Mouse (Mus musculus): ENCODE results near the gene Krtap12-1.
"Not testable (repeated sequence)": the region's sequence is repeated elsewhere in the genome, so short reads cannot be mapped to it uniquely, and the experiment has no call there.

Gene Krtap12-1

DNA sequence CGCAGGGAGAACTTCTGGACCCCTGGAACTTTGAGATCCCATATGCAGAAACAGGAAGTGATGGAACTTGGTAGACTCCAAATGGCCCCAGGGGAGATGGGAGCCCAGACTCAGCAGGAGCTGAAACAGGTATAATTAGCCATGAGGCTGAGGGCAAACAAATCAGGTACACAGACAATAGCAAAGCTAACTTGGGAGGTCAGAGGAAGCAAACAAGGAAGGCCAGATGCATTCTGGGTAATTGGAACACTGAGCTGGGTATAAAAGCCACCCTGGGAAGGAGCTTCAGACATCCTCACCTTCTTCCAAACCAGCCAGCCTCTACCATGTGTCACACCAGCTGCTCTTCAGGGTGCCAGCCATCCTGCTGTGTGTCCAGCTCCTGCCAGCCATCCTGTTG is at the start of gene Krtap12-1:
Gene Krtap12-1 (plus strand): TSS at position 301 of the 400 bp plus-strand sequence.
- DNase-seq (ENCODE audit: low spot score) = not testable (repeated sequence)

DNA sequence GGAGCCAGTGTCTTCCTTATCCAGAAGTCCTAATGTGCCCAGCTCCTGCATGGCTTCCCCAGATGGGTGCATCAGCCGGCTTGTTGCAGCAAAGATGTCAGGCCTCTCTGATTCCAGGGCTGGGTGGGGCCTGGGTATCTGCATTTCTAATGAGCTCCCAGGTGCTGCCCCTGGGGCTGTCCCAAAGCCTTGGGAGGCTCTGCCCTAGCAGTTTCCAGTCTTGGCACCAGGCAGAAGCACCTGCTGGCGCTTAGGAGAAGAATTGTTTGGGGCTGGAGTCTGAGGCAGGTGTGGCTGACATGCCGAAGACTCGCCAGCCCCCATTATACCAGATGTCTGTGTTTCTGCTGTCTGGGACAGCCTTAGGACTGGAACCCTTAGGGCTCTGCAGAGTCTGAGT is 49.7 kb upstream of the Krtap12-1 start:
- no peak for DNase-seq (ENCODE audit: low spot score)

DNA sequence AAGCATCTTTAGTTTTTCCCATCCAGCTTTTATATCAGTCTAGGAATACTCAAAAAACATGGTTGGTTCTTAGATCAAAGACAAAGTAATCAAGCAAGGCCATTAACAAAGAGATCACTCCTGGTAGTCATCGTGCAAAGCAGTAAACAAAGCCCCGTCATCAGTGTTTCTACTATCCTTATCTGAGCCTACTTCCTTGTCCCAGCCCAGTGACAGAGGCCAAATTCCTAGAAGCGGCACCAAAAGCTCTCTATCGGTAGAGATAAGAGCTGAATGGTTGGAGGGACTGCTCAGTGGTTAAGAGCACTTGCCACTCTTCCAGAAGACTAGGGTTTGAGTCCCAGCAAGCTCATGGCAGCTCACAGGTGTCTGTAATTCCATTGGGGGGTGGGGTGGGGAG is 48.9 kb upstream of the Krtap12-1 start:
- no peak for DNase-seq (ENCODE audit: low spot score)

DNA sequence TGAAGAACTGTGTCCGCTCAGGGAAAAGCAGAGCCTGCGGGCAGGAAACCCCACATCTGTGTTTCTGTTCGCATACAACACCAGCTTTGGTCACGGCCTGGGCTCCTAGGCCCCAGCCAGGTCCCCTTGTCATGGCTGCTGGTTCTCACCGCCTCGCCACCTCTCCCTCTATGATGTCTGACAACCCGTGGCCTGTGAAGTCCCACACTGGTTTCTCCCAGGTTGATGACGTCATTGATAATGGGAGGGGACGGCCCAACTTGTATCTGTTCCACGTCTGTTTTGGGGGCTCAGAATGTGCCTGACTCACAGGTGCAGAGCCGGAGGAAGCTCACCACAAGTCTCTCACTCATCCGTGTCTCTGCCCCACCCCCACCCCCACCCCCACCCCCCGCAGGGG is 46.6 kb upstream of the Krtap12-1 start:
- no peak for DNase-seq (ENCODE audit: low spot score)

DNA sequence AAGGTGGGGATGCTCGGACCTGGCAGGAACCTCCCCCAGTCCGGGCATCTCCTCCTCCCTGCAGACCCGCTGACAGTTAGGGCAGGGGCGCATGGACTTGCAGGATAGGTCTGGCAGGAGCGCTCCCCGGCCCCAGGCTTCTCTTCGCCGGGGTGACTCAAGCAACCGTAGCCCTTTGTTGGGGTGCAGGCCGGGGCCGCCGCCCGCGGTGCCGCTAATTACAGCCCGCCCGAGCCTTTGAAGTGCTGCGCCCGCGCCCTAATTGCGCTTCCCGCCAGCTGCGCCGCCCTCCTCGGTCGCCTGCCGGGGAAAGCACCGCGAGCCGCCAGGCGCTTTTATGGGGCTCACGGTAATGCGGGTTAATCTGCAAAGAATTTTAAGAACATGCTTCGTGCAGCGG is 42.8 kb upstream of the Krtap12-1 start:
- DNase-seq (ENCODE audit: low spot score) = peak; percentile 57

DNA sequence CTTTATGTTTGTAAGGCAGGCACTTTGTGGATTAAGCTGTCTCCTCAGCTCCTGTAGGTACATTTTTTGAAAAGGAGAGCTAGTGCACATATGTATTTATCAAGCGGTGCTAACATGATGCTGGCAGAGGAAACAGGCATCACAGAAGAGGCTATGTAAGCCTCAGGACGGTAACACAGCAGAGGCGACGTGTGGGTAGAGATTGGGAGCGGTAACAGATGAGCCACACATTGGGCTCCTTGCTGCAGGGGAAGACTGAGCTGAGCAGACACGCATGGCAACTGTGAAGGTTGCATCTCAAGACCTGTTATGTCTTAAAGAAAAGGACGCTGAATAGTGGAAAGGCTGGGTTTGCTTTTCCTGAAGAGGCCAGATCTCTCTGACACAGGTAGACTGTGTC is 37.4 kb upstream of the Krtap12-1 start:
- no peak for DNase-seq (ENCODE audit: low spot score)

DNA sequence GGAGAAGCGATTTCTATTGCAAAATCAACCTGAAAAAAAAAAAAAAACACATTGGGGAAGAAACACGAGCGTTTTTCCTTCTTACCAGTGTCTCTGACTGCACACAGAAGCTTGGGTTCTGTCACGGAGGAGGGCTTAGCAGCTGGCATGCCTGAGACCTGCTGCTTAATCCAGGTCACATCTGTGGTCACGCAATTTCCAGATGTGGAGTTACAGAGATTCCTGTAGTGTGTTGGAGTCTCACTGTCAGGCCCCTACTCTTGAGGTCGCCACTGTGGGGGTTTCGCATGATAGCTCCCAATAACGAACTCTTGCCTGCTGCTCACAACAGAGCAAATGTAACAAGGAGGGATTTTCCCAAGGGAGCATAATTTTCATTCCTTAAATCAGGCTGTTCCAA is 36.2 kb upstream of the Krtap12-1 start:
- DNase-seq (ENCODE audit: low spot score) = no peak

DNA sequence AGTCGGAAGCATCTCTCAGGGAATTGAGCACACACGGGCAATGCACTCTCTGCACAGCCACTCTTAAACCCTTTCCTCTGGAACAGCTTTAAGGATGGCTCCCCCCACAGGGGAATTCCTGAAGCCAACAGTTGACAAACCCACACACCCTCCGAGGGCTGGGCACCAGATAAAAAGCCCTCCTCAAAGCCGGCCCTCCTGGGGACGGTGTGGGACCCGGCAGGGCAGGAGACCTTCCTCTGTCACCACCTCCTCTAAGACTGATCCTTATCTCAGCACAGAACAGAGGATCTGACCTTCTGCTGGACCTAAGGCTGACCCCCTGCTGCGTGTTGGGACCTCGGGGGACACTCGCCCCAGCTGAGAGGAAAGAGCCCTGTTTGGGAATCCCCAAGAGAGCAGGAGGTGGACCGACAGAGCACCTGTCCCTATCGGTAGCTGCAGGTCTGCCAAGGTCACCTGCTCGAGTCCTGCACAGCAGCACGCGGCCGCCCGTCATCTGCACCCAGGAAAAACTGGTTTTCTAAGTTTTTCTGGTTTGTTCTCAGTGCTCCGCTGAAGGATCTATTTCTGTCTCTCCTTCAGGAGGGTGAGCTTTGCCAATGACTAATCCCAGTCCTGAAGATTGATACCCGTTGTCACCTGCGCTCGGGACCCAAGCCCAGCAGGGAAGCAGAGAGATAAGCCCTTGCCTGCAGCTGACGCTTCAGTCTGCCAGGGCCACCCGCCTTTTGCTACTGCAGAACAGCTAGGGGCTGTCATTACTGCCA is 34.3 kb upstream of the Krtap12-1 start, which contains the start of gene Tspear:
Gene Tspear (plus strand): TSS at position 675 of the 770 bp plus-strand sequence.
- DNase-seq (ENCODE audit: low spot score) = no peak

DNA sequence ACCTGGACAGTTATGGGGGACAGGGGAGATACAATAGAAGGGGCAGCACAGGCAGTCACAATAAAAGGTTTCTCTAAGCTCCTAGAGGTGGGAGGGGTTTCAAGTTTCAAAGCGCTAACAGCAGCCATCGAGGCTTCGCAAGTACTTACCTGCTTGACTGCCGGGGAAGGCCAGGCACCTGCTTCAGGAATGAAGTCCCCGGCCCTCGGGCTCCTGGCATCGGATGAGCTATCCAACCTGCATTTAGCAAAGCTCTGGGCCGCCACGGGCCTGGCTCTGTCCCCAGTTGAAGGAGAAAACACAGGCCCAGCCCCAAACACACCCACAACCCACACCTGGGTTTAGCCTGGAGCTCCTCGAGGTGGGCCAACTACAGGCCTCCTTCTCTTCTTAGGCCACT is 33.4 kb upstream of the Krtap12-1 start:
- no peak for DNase-seq (ENCODE audit: low spot score)

DNA sequence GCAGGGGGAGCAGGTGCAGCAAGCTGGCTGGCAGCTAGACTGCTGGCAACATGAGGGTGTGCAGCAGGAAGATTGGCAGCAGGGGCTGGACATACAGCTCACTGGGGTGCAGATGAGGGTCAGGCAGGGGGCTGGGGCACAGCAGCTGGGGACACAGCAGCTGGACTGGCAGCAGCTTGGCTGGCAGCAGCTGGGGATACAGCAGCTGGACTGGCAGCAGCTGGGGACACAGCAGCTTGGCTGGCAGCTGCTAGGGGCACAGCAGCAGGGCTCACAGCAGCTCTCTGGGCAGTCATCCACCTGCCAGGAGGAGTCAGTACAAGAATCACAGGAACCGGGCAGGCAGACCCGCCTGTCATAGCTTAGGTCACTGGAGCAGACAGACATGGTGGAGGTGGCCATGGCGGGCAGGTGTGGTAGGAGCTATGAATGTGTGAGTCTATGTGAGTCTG is 30.0 kb upstream of the Krtap12-1 start, which contains the start of gene Gm19402:
Gene Gm19402 (minus strand): TSS at position 402 of the 452 bp plus-strand sequence.
- not testable (repeated sequence) for DNase-seq (ENCODE audit: low spot score)

DNA sequence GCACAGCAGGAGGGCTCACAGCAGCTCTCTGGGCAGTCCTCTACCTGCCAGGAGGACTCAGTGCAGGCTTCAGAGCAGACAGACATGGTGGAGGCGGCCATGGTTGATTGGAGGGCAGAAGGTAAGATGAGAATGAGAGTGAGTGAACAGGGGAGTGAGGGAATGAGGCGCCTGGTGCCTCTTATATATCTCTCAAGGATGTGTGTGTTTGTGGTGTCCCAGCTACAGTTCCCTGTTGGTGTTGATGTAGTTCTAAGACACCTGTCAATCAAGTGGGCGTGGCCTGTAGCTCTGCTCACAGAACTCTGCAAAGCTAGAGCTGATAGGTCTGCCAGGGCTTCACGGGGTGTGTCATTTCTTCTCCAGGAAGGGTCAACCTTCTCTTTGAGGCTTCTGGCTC is 23.3 kb upstream of the Krtap12-1 start, which contains the start of gene Gm9508:
Gene Gm9508 (minus strand): TSS at position 101 of the 400 bp plus-strand sequence.
- DNase-seq (ENCODE audit: low spot score) = no peak

DNA sequence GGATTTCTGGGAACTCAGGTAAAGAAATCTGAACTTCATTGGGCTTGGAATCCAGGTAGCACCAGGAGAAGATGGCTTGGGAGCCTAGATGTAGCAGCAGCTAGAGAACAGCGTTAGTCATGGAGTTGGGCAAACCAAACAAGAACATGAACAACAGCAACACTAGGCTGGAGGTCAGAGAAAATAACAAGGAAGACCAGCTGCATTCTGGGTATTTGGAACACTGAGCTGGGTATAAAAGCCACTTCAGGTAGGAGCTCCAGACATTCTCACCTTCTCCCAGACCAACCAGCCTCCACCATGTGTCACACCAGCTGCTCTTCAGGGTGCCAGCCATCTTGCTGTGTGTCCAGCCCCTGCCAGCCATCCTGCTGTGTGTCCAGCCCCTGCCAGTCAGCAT is 14.1 kb upstream of the Krtap12-1 start, which contains the start of gene Gm10272:
Gene Gm10272 (plus strand): TSS at position 301 of the 400 bp plus-strand sequence.
- DNase-seq (ENCODE audit: low spot score) = no peak

DNA sequence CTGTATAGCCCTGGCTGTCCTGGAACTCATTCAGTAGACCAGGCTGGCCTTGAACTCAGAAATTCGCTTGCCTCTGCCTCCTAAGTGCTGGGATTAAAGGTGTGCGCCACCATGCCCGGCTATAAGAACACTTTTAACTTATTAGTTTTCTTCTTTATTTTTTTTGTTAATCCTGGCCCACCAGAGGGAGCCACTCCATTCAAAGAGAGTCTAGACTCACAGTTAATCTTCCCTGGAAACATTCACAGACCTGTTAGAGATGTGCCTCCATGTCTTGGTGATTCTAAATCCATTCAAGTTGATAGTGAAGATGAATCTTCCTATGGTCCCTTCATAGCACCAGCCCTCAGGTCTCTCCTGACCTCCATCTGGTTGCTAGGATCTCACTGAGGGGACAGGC is 10.6 kb upstream of the Krtap12-1 start:
- DNase-seq (ENCODE audit: low spot score) = no peak

DNA sequence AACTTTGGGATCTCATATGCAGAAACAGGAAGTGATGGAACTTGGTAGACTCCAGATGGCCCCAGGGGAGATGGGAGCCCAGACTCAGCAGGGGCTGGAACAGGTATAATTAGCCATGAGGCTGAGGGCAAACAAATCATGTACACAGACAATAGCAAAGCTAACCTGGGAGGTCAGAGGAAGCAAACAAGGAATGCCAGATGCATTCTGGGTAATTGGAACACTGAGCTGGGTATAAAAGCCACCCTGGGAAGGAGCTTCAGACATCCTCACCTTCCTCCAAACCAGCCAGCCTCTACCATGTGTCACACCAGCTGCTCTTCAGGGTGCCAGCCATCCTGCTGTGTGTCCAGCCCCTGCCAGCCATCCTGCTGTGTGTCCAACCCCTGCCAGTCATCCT is 9.2 kb upstream of the Krtap12-1 start, which contains the start of gene Gm10024:
Gene Gm10024 (plus strand): TSS at position 301 of the 400 bp plus-strand sequence.
- not testable (repeated sequence) for DNase-seq (ENCODE audit: low spot score)

DNA sequence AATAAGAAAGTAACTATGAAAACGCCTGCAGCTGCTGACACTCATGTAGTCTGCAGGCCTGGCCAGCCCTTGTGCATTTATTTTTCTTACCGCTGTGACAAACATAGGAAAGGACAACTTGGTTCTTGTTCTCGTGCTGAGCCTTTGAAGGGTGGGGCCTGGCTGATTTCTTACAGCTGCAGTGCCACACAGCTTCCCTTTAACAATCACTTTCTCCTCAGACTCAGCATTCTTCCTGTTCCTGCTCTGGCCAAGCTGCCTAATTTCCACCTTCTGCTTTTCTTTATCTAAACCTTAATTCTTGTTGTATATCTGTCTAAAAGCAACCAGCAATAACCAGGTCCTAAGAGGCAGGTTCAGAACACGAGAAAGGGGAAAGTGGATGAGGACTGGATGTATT is 6.7 kb upstream of the Krtap12-1 start:
- DNase-seq (ENCODE audit: low spot score) = no peak

DNA sequence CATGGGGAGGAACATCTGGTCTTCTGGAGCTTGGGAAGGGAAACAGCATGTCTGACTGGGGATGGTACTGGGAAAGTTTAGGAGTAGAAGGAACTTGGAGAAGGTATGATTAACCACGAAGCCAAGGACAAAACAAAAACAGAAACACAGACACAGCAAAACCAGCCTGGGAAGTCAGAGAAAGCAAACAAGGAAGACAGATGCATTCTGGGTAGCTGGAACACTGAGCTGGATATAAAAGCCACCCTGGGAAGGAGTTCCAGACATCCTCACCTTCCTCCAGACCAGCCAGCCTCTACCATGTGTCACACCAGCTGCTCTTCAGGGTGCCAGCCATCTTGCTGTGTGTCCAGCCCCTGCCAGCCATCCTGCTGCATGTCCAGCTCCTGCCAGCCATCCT is 4.9 kb upstream of the Krtap12-1 start, which contains the start of gene Gm10142:
Gene Gm10142 (plus strand): TSS at position 301 of the 400 bp plus-strand sequence.
- no peak for DNase-seq (ENCODE audit: low spot score)

DNA sequence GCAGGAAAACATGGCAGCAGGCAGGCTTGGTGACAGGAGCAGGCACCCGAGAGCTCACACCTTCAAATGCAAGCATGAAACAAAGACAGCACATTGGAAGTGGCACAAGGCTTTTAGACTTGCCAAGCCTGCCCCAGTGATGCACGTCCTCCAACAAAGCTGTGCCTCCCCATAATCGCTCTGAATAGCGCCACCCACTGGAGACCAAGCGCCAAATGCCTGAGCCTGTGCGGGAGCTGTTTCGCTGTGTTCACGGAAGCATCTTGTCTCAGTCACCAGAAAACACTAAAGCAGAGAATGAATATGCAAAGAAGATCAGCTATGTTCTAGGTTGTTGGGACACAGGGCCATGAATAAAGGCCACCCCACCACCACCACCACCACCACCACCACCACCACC is 4.5 kb downstream of the Krtap12-1 start:
- no peak for DNase-seq (ENCODE audit: low spot score)

DNA sequence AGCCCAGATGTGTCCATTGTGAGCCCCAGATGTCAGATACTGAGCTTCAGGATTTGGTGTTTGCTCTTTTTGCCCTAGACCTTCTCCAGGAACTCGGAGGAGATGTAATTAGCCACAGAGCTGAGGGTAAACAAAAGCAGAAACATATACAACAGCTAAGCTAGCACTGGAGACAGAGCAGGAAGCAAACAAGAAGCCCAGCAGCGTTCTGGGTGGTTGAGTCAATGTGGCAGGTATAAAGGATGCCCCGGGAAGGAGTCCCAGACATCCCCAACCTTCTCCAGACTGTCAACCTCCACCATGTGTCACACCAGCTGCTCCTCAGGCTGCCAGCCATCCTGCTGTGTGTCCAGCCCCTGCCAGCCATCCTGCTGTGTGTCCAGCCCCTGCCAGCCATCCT is 5.8 kb downstream of the Krtap12-1 start, which contains the start of gene Gm10100:
Gene Gm10100 (plus strand): TSS at position 301 of the 400 bp plus-strand sequence.
- DNase-seq (ENCODE audit: low spot score) = no peak

DNA sequence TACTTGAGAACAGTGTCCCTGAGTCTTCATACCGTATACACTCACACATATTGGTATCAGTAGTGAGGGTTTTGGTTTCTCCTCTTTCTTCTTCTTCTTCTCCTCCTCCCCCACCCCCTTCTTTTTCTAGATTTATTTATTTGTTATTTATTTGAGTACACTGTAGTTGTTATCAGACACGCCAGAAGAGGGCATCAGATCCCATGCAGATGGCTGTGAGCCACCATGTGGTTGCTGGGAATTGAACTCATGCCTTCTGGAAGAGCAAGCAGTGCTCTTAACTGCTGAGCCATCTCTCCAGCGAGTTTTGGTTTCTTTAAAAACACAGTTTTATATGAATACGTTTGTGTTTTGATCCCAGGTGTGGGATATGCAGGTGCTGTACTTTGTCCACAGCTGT is 7.9 kb downstream of the Krtap12-1 start:
- DNase-seq (ENCODE audit: low spot score) = peak; percentile 13

DNA sequence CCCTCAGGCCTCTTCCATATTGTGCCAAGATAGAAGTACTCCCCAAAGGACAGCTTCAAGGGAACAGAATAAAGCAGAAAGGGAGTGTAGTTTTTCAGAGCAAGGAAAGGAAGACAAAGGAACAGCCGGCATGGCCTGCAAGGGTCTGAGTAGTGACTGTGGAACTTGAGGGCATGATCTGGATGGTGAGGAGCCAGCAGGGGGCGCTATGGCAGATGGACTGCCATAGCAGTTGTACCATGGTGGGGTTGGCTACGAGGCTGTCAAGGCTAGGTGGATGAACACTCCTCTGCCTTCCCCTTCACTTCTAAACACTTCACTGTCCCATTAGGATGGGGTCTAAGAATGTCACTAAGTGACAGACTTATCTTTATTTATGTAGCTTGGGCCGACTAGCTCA is 8.8 kb downstream of the Krtap12-1 start:
- peak; percentile 43 for DNase-seq (ENCODE audit: low spot score)

DNA sequence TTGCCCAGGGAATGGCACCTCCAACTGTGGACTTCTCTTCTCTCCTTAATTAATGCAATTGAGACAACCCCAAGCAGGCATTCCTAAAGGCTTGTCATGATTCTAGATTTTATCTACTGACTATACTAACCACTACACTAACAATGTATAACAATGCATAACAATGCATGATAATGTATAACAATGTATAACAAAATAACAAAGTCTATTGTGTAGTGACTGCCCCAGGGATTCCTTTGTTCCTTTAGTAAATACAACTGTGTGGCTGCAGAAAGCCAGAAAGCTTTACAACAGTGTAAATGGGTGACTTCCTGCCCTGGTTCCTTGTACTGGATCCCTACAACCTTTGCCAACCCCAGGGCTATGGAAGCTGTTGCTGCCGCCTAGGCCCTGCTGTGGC is 15.5 kb downstream of the Krtap12-1 start:
- no peak for DNase-seq (ENCODE audit: low spot score)

DNA sequence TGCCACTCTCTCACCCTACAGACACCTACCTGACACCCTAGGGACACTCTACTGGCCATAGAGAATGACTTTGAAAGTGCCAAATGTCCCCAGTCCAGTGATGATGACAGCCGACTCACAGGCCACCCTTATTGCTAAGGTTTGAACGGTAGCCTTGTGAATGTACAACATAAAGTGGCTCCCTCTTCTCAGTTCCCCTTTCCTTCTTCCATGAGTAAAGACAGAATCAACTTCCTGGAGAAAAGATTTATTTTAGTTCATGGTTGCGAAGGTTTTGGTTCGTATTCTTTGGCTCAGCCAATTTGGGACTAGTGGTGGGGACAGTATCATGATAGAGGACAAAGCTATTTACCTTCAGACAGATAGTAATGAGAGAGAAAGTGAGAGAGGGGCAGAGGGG is 18.5 kb downstream of the Krtap12-1 start:
- no peak for DNase-seq (ENCODE audit: low spot score)

DNA sequence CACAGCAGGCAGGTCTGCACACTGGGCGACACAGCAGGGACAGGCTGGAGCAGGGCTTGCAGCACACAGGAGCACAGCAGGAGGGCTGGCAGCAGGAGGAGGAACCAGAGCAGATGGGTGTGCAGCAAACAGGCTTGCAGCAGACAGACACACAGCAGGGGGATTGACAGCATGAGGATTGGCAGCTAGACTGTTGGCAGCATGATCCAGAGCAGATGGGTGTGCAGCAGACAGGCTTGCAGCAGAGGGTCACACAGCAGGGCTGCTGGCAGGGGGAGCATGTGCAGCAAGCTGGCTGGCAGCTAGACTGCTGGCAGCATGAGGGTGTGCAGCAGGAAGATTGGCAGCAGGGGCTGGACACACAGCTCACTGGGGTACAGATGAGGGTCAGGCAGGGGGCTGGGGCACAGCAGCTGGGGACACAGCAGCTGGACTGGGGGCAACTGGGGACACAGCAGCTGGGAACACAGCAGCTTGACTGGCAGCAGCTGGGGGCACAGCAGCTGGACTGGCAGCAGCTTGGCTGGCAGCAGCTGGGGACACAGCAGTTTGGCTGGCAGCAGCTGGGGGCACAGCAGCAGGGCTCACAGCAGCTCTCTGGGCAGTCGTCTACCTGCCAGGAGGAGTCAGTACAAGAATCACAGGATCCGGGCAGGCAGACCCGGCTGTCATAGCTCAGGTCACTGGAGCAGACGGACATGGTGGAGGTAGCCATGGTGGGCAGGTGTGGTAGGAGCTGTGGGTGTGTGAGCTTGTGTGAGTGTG is 21.7 kb downstream of the Krtap12-1 start, which contains the start of gene Gm18596:
Gene Gm18596 (minus strand): TSS at position 715 of the 765 bp plus-strand sequence.
- DNase-seq (ENCODE audit: low spot score) = not testable (repeated sequence)

Data from retina, embryonic 14.5 days (tissue).